Mouse (Mus musculus) gastrocnemius, postnatal 25 days (tissue): ENCODE data around the gene Phf19. TPM values are rescaled to one million over a fixed set of nuclear protein-coding genes. Genes with fewer than 3 reads are reported as not detected.

Experiments used
- DNase-seq: peaks from one replicate; pipeline ENCODE4 v3.0.0; 2022
- long read RNA-seq, 2 experiments: library from polyadenylated mRNA; stranded (forward); transcript quantifications; one replicate each; pipeline ENCODE4 v2.0.0; 2021
- total RNA-seq, 2 experiments: library from RNA; stranded (reverse); gene quantifications; 1 replicate in 1 of 2; 2 replicates in 1 of 2; pipeline ENCODE4 v1.2.3; 2021

The Phf19 gene
- total RNA-seq, result 1 to 10 TPM in 1 of 2 experiments, under 1 TPM in 1; 0.91 to 1.3 TPM
- long read RNA-seq, experiment 1, result 0 reads
- long read RNA-seq, experiment 2, partial matches to known transcripts, result 1 of 1 reads
- long read RNA-seq, experiment 2, other reads (novel, unspliced or antisense), result 0 of 1 reads

DNA sequence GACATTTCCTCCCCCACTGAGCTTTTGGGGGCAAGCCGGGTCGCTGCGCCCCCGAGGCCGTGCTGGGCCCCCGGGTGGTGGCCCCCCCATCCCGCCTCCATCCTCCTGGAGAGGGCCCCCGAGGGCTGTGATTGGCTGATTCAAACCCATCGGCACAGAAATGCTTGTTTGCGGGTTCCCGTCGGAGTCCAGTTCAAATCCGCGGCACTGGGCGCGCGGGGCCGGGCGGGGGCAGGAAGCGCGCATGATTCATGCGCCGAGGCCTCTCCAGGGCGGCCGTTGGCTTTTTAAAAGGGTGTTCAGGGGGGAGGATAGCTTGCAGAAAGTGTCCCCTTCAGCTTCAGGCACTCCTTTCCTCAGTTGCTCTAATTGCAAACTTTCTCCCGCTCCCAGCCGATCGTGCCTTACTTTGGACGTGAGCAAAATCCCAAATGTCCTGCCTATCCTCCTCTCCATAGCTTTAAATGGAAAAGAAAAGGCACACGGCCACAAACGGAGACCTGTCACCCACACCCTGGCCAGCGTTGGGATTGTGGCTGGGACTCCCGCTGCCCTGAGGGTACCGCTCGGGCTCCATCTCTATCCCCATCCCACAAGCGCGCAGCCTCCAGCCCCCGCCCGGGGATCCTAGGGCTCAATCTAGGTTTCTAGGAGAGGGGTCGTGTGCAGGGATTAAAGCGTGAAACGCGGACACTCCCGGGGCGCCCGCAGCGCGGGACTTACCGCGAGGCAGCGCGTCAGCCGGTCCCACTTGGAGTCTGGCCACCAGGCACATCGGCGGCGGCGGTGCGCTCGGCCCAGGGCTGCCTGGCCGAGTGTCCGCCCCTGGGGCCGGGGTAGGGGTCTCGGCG is at the start of gene Phf19:
Gene Phf19 (minus strand): TSS at position 809 of the 851 bp plus-strand sequence.
- peak; percentile 49 for DNase-seq

- peak; percentile 28 for DNase-seq
Observed at GRCm38 (mm10) chr2:34963371-34963956, 49.6 kb upstream of the Phf19 start.

DNA sequence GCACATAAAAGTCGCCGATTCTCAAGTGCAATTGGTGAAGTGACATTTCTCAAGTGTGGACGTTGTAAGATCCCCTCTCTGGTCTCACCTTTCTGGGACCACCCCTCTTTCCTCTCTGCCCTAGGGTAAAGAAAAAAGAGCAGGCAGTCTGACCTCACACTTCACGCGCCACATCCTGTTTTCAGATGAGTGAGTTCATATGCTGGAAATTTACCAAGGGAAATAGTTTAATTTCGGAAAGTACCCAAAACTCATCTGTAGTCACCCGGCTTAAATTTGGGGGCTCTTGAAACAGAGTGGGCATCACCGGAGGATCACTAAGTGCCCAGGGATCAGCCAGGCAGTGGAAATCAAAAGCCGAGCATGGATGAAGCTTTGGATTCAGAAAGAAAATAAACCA is 49.1 kb upstream of the Phf19 start:
- DNase-seq, result no peak

- DNase-seq, result no peak
Observed at GRCm38 (mm10) chr2:34962211-34962610, 48.4 kb upstream of the Phf19 start.

DNA sequence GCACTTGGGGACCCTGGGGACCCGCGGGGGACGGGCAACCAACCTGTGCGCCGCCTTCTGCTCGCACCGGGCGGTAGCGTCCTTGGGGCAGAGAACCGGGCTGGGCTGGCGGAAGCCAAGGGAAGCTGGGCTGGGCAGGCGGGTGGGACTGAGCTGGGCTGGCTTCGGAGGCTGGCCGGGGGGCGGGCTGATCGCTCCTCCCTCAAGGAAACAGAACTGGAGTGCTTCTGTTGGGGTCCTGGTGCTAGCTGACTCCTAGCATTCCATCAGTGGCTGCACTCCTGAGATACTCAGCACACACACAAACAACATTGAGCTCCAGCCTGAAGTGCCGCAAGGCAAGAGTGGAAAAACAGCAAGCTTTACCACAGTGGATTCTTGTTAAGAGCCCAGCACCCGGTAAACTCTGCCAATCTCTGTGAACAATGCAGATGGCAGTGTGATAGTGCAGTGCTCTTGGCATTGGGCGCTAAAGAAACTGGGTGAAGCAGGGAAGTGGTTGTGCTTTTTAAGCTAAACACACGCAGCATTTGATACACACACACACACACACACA is 47.7 kb upstream of the Phf19 start, which contains the start of gene Traf1:
Gene Traf1 (minus strand): TSS at position 292 of the 556 bp plus-strand sequence.
- peak; percentile 40 for DNase-seq

DNA sequence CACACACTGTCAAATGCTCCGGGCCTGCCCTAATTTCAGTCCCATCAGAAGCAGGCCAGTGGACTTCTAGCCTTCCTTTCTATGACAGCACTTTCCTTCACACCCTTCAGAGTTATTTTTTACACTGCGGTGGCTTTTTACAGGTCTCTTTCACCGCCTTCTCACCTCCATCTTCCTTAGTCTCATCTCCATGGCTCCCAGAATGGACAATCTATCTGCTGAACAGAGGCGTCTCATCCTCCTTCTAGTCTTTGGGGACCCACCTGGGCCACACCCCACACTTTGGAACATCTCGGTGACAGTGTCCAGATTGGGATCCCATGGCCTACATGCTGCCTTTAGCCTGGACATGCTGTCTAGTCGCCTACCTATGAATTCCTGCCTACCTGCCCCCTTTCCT is 47.1 kb upstream of the Phf19 start:
- no peak for DNase-seq

DNA sequence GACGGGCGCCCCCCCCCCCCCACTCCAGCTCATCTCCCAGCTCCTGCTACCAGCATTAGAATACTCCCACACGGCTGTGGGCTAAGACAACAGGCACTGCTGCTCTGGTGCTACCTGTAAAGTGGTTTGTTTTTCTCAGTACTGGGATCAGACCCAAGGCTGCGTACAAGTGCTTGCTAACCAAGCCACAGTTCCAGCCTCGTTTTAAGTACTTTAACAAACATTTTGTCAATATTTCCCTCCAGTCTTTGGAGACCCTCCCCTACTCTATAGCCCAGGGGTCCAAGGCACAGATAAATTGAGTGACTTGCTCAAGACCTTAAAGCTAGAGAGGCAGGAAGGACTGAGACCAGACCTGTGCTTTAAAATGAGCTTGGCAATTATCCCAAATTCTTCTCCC is 46.6 kb upstream of the Phf19 start:
- no peak for DNase-seq

- DNase-seq, result no peak
Observed at GRCm38 (mm10) chr2:34958582-34958981, 44.8 kb upstream of the Phf19 start.

DNA sequence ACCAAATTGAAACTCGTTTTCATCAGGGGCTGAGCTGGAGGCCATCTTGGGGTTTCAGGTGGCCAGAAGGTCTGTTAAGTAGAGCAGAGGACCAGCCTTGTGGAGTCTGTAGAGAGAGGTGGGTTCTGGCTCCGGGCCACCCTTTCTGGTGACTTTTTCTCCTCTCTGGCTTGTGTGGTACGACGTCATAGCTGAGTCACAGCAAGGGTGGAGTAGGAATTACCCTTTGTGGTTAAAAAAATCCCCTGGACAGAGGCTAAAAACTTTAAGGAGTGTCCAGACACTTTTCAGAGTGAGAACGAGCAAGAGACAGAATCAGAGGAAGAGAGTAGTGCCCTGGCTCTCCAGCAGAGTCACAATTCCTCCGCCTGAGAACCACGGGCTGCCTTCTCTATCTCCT is 44.2 kb upstream of the Phf19 start:
- DNase-seq, result no peak

GRCm38 (mm10) chr2:34957405-34957804 is 43.6 kb upstream of the Phf19 start:
- DNase-seq, result no peak

- DNase-seq, result no peak
Observed at GRCm38 (mm10) chr2:34956941-34957340, 43.1 kb upstream of the Phf19 start.

GRCm38 (mm10) chr2:34954344-34954743 is 40.5 kb upstream of the Phf19 start:
- no peak for DNase-seq

GRCm38 (mm10) chr2:34953547-34954116 is 39.8 kb upstream of the Phf19 start:
- no peak for DNase-seq

DNA sequence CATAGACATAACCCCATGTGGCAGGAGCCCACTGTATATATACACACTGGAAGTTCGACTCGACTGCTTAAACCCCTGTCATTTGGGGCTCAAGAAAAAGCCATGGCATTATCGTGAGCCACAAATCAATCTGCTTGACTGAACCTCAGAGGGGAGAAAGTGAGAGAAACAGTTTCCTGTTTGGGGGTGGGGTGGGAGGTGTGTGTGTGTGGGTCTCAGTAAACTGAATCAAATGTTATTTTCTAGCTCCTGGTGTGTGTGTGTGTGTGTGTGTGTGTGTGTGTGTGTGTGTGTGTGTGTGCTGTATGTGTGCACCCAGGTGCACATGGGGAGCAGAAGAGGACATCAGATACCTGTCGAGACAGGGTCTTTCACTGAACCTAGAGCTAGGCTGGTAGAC is 39.2 kb upstream of the Phf19 start:
- no peak for DNase-seq

DNA sequence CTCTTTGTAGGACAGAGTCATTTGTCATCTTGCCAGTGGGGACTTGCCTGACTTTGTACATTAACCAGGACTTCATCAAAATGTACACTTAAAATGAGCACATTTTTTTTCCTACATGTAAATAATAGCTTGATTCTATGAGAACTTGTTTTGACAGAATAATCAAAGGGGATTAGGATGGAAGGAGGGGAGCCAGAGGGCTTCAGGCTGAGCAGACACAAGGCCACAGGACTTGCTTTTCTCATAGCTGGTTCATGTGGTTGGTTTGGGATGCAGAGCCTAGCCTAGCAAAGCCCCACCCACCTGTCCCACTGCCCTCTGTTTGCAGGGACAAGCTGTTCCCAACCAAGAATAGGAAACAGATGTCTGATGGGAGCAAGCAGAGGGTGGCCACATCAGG is 37.6 kb upstream of the Phf19 start:
- no peak for DNase-seq

DNA sequence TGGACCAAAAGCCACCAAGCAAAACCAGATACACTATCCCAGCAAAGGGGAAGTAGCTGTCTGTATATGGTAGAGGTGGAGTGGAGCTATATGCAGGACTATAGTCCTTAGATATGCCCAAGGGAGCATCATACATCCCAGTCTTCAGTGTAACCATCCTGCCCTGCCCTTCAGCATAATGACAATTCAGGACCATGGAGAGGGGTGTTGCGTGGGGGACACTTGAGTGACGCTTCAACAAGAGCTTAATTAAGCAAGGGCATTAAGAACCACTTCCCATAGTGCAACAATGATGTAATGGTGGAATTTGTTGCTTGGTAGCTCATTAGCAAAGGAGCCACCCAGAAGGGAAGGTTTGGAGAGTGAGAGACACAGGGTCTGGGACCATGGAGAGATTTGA is 34.8 kb upstream of the Phf19 start:
- DNase-seq, result no peak

GRCm38 (mm10) chr2:34946046-34946445 is 32.2 kb upstream of the Phf19 start:
- no peak for DNase-seq

DNA sequence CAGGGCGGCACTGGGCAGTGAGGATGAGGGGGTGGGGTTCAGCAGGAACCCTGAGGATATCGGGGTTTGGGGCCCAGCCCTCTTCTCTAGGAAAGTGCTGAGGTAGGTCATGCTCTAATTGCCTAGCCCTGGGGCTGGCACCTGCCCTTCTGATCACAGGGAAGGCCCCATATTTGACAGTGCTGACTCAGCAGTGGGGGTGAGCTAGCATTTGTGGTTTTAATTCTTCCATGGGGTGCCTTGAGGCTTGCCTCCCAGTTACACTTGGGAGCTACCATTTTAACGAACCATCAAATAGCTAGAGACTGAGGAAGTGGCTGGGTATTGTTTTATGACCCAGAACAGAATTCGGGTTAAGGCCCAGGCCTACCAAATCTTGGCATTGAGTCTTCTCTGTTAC is 31.8 kb upstream of the Phf19 start:
- no peak for DNase-seq

- peak; percentile 52 for DNase-seq
Observed at GRCm38 (mm10) chr2:34944761-34945160, 30.9 kb upstream of the Phf19 start.

DNA sequence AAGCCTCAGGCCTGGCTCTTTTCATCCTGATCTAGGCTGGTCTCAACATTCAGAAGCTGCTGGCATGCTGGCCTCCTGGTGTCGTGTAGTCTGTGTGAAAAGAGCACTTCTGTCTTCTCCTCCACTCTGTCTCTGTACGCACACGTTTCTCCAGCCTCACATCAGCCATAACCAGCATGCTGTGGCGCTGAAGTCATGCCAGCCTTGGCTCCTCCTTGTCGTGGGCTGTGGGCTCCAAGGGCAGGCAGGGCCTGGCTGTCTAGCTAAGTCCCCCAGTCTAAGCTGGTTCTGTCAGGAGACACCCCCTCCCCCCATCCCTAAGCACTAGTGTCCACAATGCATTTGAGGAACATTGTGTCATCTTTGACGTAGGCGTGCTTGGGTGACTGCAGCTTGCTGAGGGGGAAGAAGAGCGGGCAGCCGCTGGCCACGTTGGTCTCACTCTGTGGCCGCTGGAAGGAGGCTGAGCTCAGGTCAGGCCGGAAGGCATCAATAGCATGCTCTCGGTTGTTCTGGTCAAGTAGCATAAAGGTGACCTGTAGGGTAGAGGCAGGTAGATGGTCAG is 29.8 kb upstream of the Phf19 start:
- DNase-seq, result no peak

DNA sequence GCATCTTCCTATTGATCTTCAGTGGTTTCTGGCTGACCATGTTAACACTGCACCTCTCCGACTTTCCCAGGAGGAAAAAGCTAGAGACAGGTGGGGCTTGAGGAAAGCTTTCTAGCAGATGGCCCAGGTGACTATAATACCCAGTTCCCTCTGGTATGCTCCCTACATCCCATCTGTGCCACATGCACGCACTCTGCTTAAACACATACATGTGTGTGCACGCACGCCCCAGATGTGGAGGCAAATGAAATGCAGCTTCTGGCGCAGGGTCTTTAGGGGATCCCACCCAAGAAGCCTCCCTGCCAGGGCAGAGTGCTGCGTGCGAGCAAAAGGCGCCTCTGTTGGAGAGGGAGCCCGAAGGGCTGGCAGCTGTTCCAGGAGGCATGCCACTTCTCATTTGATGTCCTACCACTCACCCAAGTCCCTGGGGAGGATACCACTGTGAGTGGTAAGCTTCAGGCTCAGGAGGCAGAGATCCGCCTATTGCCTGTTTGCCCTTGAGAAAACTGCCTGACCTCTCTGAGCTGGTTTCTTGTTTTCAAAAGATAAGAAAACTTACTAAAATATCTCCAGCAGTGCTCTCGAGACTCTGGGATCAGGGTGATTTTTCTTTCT is 27.3 kb upstream of the Phf19 start:
- no peak for DNase-seq

DNA sequence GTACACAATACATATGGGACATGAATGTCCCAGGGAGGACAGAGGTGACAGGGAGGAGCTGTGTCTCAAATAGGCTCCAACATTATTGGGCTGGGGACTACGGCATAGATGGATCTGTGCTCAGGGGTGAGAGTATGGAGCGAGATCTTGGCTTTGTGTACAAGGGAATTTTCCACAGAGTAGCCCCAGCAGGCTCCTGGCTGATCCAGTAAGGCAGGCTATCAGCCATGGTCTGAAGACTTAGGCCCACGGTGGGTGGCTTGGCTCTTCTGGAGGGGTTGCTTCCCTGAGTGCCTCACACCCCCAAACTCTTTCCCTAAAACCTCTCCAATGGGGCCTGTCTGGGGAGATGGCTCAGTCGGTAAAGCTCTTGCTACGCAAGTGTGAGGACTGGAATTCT is 26.4 kb upstream of the Phf19 start:
- DNase-seq, result no peak
